Mouse (Mus musculus) megakaryocyte, adult 5-6 weeks (primary cell): Measurements from ENCODE around the gene Pom121l2. TPM values are rescaled to one million over a fixed set of nuclear protein-coding genes. Genes with fewer than 3 reads are reported as not detected.

ENCODE experiments used
- ATAC-seq: 2 replicates; pipeline ENCODE4 v1.8.0; 2016; ENCODE audit warnings: mild to moderate bottlenecking, inconsistent platforms; ENCODE audit not compliant: poor library complexity, severe bottlenecking
- total RNA-seq, 2 experiments: library from RNA; stranded (forward) in 1 of 2; stranded (reverse) in 1 of 2; fragments of 153-499, 151-499 nt in 1 of 2; fragments of 221-1000, 200-1000 nt in 1 of 2; gene quantifications; 2 replicates each; pipeline versions ENCODE4 v1.2.3 to v1.2.4; 2015 to 2017

Gene Pom121l2
- total RNA-seq, 2 experiments from 2014 or later: not detected

DNA sequence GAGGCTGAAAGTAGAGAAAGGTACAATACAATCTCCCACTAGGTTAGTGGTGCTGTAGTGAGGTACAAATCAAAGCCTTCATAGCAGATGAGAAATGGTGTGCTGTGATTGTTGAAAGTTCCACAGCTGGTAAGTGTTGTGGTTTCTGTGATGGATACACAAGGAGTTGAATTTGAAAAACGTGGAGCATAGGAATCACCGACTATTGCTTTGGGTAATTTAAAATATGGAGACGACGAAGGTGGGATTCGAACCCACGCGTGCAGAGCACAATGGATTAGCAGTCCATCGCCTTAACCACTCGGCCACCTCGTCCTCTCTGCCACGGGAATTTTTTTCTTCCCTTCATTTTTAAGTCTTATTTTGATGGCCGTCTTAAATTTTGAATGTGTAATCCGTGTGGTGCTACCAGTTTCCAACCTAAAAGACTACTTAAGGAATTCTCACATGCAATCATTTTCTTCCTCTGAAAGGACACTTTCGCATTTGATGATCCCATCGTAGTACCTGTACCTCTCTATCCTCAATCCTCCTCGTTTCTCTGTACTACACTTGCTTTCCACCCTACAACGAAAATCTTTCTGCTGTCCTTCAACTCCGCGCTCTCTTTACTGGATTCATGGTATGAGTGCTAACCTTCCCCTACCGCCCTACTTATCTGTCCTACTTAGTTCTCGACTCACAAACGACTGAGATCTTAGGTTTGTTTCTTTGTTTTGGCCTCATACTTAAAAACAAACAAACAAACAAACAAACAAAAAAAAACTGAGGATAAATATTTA lies 13.2 kb downstream of the Pom121l2 start:
- no peak for ATAC-seq

DNA sequence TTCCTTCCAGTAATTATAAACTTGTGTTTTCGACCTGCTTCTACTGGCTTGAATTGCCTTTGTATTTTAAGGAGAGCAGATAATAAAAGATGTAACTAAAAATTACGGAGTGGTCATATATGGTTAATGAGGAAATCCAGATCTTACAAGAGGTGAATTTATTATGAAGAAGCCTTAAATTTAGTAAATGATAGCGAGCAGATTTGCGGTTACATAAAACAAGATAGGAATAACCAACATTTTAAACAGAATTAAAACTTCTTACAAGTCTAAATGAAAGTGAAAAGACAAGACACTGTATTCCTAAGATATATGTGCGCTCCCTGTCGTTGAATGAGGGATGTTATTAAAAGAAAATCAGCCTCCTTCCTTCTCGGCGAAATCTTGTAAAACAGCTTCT lies 13.9 kb downstream of the Pom121l2 start:
- 0 out of 2 replicates have a peak, but pooled peaks have one; percentile 13 for ATAC-seq

DNA sequence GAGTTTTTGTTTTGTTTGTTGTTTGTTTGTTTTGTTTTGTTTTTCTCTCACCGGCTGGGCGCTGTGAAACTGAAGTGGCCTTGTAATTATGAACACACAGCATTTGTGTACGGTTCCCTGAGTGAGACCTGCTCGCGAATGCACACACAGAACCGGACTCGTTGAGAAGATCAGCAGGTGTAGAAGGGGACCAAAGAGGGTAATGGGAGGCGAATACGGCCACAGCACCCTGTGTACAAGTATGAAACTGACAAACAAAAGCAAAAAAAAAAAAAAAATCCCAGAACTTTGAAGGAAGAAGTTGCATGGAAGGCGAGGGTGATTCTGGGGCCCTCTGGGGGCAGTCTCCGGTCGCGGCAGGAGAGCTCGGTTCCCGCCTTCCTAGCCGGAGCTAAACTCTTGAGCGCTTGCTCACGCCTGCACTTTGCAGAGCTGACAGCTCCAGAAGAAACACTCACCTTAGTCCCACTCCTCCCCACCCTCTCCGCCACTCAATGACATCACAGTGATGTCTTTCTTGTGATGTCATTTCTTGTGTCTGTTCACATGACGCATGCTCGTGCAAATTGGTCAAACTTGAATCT lies 14.4 kb downstream of the Pom121l2 start:
- ATAC-seq: peak; percentile 73

DNA sequence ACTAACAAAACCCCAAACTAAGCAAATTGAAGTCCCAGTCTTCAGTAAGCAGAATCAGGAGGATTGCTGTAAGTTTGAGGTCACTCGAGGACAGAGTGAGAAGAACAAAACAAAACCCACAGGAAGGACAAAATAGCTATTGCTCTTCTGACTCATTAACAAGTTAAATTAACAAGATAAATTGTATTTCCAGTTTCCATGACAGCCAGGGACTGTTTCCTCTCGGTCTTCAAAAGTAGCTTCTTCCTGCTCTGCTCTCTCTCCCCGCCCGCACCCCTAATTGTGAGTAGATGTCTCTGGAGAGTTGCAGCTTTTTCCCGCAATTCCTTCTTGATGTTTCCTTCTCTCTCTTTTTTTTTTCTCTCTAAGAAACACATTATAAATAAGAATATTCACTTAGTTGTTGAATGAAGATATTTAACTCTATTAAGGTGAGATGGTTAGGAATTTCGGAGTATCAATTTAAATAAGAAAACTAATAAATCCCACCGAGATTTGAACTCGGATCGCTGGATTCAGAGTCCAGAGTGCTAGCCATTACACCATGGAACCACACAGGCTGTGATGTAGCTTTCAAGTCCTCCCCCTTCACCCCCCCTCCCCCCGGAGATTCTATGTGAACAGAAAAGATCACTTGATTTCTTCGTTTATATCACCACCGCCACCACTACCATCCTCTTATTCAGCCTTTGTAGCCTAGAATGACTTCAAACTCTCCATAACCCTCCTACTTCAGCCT lies 15.3 kb downstream of the Pom121l2 start:
- ATAC-seq: 0 out of 2 replicates have a peak, but pooled peaks have one; percentile 13

DNA sequence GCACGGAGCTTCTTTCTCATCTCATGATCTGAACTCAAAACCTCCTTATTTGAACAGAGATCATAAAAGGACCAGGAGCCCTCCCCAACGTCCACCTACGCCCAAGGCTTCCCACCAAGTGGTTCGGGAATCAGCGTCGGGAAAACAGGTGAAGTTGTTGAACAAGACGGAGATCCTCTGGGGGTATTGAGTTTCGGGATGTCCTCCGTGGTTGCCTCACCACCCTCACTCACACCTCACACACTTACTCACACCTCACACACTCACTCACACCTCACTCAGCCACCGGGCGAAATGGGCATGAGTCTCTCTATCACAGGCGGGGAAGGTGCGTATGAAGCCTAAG lies 15.8 kb downstream of the Pom121l2 start:
- ATAC-seq: no peak

DNA sequence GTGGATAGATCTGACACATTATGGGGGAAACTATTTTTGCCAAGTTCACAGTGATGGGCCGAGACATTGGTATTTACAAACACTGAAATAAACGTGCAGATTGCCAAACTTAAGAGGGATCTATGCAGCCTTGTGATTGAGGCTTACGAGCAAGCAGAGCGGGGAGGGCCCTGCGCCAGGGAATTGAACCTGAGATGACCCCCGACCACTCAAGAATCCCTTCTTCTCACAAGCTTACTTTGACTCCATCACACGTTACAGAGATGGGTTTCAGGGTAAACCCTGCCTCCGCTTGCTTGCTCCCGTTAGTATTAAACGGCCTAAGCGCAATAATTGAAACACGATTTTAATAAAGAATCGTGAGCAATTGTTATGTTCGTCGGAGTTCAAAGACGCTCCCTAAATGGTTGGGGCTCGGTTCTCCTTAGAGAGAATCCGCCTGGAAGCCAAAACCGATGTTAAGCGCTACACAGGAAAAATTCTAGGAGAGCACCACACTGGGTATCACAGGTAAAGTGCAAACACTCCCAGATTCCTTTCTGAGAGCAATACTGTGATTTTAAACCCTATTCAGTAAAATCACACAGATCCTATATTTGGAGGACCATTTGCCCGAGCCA lies 16.3 kb downstream of the Pom121l2 start:
- ATAC-seq: no peak

DNA sequence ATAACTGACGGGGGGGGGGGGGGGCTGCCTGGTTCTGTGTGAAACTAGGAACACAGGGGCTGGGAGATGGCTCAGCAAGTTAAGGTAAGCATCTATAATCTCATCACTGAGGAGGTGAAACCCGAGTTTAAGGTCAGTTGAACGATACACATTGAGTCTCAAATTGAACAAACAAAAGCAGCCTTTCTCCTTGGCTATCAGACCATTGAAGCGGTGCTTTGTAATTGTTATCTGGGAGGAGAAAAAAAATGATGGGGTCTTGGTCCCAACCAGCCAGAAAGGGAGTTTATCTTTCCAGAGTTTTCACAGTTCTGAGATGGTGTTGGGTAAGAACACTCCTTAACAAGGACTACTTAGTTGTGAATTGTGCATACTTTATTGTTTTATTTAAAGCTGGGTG lies 16.8 kb downstream of the Pom121l2 start:
- no peak for ATAC-seq

DNA sequence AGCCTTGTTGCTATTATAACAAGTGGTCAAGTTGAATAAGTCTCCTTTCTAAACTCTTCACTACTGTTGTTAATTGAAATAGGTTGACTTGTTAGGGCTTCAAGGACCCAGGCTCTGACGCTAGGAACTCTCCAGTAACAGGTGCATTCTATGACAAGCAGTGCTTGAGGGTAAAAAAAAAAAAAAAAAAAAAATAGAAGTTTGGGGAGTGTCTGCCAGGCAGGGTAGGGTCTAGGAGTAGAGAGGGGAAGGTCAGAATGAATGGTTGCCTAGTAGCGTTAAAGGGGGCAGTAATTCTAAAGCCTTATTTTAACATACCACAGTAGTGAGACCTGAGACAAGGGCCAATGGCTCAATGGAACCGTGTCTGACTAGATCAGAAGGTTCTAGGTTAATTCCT lies 17.4 kb downstream of the Pom121l2 start:
- ATAC-seq: no peak

DNA sequence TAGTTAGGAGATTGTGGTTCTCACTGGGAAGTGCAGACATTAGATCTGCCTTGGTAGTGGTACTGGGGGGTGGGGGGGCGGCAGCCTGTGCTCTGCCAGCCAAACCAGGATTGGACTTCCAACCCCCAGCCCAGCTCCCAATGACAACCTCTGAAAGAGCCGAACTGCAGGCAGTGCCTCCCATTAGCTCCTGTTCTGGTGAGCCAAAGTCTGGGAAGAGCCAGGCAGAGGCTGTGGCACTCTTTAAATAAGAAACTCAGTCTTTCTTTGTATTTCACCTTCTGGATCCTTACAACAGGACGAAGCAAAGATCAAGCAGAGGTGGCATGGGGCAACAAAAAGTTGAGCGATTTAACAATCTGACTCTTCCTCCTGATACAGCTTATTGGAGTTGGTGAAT lies 18.2 kb downstream of the Pom121l2 start:
- no peak for ATAC-seq

DNA sequence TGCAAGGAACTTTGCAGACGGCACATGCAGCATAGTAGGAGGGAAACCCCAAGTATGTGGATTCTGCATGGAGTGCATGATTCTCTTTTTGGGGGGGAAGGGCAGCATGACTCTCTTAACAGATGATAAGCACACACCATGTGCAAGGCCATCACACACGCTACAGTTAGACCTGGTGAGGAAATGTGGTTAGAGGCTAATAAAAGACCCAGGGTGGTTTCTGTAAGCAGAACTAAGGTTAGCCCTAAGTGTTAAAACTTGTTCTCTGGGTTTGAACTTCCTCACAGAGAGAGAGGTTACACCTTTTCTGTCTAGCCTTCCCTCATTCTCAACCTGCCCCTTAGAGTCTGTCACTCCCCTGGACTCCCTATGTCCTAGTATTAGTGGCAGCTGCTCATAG lies 20.4 kb downstream of the Pom121l2 start:
- peak; percentile 16 for ATAC-seq

DNA sequence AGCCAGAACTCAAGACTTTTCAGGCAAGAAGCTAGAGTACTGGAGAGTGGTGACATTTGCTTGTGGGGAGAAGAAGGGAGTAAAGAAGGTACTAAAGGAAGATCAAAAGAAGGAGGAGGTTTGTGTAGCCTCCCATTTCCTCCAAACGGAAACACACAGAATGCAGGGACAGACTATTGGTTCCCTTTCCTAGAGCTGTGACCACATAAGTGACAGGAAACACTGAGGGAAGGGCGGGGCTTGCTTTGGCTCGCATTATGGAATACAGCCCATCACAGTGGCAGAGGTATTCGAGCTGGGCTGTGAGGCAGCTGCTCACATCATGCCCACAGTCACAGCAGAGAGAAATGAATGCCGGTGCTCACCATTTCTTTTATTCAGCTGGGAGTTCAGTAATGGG lies 20.8 kb downstream of the Pom121l2 start:
- peak; percentile 51 for ATAC-seq

DNA sequence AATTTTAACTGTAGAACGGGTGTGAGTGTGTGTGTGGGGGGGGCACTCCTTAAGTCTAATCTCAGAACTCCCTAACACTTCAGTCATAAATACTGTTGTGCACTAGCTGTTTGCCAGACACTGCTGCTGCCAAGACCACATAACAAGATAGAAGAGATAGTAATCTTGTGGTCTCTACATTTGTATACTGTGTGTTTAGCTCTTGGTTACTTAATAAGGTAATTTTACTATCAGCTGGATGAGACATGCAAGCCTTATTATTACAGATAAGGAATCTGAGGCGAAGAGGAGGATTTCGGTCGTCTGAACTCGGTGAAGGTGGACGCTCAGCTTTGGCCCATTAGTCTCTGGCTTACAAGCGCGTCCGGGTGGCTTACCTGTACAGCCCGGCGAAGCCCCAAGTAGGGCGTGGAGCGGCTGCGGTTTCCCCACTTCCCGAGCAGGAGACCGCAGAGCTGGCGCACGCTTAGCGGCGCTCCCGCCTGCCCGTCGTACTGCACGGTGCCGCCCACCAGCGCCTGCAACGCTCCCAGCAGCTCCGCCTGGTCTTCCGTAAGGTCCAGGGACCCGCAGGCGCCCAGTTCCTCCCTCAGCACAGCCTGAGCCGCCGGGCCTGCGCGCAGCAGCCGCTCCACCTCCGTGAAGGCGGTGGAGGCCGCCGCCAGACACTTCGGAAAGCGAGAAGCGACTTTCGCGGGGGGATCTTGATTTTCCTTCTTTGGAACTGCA lies 24.8 kb downstream of the Pom121l2 start:
- peak; percentile 67 for ATAC-seq

DNA sequence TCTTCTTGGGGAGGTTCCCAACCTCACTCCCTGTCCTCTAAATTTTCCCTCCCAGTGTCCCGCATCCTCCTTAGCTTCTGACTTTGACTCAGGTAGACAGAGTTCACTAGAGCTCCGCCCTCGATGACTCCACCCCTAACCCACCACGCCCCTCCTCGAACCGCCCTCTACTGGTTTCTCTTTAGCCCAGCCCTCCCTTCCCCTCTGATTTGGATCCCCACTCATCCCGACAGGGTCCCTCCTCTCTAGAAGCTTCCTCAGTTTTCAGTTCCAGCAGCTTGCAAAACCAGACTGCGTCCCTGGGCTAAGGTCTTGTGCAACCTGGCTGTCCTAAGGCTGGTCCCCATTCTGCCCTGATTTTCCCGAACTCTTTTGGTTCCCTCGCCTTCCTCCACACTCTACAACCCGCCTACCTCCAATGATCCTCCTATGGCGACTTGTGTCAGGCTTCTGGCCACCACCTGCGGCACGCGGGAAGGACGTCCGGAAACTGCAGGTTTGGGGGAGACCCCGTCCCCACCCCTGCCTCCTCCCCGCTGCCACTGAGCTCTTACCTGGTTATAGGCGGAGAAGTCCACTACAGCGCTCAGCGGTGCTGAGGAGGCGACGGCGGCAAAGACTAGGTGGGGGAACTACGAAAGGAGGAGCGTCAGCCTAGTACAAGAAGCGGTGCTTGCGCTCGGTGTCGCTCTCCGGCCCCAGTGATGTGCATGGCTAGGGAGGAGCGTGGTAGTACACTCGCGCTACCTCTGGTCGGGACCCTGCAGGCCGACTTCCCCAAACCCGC lies 25.5 kb downstream of the Pom121l2 start:
- ATAC-seq: peak; percentile 56

DNA sequence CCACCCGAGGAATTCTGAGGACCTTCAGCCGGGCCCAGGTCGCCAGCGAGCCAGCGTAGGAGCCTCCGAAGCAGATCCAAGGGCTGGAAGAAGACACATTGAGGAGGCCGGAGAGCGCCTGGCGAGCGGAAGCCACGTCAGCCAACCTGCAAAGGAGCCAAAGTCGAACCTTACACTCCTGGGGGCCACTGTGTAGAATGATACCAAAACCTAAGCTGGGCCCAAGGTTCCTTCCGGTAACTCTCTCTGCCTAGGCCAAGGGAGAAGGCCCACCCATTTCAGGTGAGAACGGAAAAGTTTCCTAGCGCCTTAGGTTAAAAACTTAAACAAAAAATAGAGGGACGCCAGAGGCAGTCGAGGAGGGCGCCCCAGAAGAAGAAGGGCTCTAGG lies 26.1 kb downstream of the Pom121l2 start:
- ATAC-seq: no peak

DNA sequence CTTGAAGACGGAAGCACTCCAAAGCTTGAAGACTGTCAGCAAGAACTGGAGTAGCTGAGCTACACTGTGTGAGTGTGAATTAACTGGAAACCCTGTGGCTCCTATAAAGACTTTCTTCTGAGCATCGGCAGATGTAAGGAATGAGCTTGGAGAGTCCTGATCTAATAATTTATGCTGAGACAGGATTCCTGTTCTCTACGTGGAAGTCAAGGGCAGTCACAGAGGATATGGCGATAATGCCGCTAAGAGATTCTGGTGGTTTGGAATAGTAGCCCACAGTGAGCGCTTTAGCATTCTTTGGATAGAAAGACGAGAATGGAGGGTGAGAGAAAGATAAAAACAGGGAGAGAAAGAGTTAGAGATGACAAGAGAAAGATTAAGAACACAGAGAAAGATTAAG lies 26.9 kb downstream of the Pom121l2 start:
- ATAC-seq: no peak

DNA sequence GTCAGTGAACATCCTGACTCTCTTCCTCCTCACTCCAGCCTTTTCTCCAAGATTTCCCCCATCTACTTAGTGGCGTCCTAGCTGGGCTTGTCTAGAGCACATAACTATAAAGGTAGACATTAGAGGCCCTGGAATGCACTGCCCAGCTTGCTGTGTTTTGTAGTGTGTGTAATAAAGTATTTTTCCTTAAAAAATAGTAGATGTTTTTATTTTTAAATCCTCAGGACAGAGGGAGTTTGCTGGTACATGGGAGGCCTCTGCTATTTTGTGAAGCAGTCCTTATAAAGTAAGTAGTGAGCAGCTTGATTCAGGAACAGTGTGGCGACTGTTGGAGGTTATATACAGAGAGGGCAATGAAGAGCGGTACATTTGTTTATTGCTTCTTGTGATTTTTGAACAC lies 27.7 kb downstream of the Pom121l2 start:
- no peak for ATAC-seq

DNA sequence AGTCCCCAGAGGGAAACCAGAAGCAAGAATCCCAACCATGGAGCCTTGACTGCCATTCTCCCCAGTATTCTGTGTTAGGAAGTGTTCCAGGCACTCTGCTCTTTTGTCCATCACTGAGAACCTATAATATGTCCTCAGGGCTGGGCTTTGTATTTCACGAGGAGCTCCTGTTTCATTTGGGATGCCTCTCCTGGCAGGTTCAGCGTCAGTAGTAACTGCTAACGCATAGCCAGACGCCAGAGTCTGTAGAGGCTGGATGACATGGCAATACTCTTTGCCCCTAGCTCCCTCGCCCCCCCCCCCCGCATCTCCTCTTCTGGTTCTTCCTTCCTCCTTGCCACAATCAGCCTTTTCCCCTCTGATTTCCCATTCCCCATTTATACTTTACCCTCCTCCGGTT lies 28.6 kb downstream of the Pom121l2 start, which contains the start of gene Prss16:
Gene Prss16 (minus strand): TSS at position 101 of the 400 bp plus-strand sequence.
- no peak for ATAC-seq

DNA sequence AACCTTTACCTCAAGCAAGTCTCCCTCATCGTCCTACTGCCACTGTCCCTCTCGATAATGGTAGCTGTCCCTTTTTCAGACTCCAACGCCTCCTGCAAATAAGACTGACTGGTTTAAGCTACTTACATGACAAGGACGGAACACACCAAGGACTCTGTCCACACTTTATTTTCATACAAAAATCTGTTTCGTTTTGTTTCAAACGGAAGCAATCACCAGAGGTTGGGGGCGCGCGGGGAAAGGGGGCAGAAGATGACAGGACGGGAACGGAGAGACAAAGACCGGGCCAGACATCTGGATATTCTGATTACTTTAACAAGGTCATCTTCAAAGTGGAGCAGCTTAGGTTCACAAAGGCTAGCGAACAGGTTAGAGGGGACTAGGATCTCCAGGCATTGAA lies 32.7 kb downstream of the Pom121l2 start:
- ATAC-seq: no peak

DNA sequence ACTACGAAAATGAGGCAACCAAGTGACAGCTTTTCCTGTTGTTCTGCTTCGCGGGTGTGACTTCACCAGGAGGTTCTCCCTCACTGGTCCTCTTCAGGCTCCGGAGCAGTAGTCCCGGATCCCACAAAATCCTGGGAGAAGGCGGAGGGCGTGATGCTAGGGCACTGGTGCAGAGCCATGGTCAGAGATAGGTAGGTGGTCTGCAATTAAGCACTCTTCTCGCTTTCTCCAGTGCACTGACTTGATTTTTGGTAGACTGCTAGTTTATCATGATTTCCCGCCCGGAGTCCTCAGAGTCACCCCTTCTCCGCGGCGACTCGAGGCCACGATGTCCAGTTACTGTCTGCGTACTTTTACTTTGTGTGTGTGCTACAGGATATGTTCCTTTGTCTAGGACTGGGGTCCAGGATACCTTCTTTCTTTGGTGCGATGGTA lies 33.4 kb downstream of the Pom121l2 start:
- 0 out of 2 replicates have a peak, but pooled peaks have one; percentile 5 for ATAC-seq
